Mouse (Mus musculus): ENCODE results near the gene St3gal5.

DNA sequence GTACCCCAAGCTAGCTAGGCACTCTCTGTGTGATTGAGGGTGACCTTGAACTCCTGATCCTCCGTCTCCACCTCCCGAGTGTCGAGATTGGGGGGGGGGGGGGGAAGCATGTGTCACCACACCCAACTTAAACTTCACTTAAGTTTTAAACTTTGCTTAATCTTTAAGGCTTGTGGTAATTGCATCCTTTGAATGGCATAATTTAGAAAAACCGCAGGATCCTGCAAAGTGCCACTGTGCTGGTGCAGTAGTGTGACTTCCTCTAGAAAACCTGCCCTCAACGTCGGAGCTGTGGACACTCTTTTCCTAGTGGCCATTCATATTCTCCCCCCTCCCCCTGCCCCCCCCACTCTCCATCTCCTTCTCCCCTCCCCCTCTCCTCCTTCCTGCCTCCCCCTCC is 92.7 kb downstream of the St3gal5 start:
- no peak for TF ChIP-seq CTCF (IDR thresholded peaks at IDR 0.05; ENCODE audit: low read depth)
- TF ChIP-seq EP300 (IDR thresholded peaks at IDR 0.05; ENCODE audit: low read depth): no peak
